Mouse (Mus musculus) lung, postnatal 10 days (tissue): ENCODE measurements around the gene Slc30a5.
"Not testable (repeated sequence)": the region's sequence is repeated elsewhere in the genome, so short reads cannot be mapped to it uniquely, and the experiment has no call there.

Source experiments
- DNase-seq: peaks from one replicate; pipeline ENCODE4 v3.0.0; 2021

The Slc30a5 gene

DNA sequence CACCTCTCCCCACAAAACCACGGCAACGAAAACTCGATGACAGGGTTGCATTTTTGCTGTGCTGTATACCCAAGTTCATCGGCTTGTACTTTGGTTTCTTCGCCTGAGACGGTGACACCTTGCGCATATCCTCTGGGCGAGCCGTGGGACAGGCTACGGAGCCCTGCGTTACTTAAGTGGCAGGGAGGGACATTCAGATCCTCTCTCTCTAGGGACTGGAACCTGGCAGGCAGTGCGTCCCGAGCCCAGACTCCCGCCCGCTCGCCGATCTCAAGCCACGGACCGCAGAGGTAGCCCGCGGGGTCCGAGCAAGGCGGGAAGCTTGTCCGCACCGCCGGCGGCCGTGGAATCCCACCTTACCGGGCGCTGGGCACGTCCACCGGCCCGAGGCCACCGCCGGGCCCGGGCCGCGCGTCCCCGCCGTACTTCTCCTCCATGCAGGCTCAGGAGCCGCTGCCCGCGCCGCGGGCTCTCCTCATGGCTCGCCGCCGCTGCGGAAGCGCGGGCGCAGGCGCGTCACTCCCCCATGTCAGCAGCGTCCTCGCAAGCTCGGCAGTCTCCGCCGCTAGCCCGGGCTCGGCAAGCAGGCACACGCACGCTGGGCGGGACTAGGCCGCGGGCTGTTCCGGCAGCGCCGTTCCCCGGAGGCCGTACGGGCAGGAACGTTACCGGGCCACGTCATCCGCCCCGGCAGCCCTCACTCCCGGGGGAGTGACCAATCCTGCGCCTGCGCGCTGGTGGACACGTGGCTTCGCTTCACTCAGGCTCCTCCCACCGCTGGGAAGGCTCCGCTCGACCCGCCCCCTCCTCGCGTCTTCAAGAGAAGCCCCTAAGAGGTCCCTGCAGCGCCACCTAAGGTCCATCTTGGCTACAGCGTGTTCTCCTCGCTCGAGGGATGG is at the start of gene Slc30a5:
TSS of gene Slc30a5 (minus strand) at position 687 of the 899 bp plus-strand sequence.
- peak; percentile 100 for DNase-seq

DNA sequence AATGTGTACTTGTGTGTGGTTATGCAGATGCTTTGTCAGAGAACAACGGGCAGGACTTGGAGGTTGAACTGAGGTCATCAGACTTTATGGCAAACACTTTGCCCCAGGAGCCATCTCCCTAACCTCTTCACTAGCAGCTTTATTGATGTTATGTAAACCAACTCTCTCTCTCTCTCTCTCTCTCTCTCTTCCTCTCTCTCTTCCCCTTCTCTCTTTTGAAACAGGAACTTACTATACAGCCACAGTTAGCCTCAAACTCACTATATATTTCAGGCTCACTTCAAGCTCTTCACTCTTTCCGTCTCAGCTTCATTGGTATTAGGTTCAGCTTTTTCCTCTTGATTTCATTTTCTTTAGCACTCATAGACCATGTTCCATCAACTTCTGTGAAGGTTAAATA is 48.7 kb upstream of the Slc30a5 start:
- DNase-seq: no peak

DNA sequence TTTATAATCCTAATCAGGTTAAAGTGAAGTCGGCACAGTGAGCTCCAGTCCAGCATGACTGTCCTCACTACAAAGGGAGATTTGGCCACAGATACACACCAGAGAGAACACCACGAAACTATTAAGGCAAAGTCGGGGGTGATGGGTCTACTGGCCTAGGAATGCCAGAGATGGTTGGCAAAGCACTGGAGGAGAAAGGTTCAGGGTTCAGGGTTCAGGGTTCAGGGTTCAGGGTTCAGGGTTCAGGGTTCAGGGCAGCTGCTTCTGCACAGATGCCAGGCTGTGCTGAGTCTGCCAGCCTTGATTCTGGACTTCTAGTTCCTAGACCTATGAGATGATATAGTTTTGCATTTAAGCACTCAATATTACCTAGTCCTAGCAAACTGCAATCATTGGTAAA is 46.6 kb upstream of the Slc30a5 start:
- no peak for DNase-seq

DNA sequence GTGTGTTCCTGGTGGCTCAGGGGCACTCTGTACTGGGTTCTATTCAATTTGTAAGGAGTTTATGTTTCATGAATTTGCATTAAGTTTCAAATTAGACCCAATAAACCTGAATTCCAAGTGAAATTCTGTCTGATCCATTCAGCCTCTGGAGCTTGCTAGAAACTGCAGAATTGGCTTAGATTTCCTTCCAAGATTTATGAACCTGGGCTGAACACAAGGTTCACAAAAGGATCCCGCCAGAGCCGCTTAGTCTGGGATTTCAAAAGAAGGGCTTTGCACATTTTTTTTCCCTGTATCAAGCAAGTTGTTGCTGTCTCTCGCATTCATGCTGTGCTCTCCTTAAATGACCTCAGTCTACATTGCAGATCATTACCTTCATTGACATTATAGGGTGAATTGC is 46.1 kb upstream of the Slc30a5 start:
- DNase-seq: no peak

DNA sequence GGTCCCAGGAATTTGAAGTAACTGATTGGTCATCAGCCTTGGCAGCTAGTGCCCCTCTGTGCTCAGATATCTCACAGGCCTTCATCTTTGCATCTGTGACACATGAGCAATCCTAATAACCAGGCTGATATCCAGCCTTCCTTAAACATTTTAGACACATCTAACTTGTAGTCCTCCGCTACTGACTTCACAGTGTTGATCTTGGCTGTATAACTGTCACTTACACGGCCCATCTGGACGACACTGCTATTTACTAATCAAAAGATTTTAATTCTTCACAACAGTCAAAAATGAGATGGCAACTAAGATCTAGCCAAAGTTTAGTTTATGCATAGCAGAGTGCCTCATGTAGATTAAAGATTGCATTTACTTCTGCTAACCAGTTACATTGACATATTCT is 45.0 kb upstream of the Slc30a5 start:
- DNase-seq: no peak

DNA sequence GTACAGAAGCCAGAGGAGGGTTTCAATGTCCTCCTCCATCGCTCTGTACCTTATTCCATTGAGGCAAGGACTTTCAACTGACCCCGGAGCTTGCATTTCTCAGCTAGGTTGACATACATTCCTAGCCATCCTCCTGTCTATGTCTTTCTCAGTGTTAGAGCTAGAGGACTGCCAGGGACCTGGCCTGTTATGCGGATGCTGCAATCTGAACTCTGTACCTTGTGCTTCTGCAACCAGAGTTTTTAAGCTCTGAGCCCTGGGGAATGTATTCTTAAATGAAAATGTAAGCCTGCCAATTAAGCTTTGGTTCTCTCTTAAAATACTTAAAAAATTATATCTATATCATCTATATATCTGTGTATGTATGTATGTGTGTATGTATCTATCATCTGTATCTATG is 44.5 kb upstream of the Slc30a5 start:
- DNase-seq: no peak

DNA sequence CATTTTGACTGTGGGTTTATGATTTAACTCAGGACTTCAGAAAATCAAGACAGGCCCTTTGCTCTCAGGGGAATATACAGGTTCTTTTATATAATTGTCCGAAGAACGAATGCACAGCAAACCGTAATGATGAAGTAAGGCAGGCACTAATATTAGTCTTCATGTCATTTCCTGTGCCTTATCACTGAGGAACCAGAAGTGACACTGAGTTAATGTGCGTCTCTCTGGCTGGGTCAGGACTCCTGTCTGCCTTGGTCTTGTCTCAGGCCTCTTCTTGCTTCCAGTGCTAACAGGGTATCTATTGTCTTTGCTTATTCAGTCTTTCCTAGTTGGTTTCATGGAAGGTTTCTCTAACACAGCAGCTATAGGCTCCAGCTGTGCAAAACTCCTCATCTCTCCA is 41.9 kb upstream of the Slc30a5 start:
- DNase-seq: no peak

DNA sequence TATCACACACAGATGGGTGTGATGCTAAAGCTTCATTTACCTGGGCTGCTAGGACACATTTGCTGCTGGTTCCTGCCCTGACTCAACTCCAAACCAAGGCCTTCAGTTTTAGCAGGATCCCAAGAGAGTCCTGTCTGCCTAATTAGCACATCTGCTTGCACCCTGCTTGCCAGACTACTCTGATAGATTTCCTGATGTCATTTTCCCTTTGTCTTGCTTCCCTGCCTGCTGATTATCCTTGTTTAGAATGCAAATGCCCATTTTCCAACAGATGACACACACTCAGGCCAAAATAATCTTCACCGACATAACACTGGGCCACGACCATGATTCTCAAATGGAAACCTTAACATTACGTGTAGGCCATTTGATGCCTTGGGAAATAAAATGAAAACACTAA is 41.4 kb upstream of the Slc30a5 start:
- no peak for DNase-seq

DNA sequence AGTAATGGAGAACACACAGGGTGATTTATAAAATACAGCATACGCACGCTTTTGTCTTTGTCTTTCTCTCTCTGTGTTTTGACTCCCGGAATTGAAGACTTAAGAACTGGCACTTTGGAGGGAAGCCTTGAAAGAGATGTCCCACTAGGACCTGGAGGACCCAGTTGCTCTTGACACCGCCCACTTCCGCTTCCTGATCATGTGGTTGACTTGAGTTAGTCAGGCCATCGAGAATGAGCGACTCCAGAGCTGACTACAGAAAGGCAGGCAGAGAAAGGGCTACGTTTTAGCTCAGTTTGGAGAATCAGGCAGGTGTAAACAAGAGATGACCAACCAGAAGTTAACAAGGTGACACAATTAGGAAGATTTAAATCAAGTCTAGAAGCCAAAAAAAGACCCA is 40.3 kb upstream of the Slc30a5 start:
- no peak for DNase-seq

DNA sequence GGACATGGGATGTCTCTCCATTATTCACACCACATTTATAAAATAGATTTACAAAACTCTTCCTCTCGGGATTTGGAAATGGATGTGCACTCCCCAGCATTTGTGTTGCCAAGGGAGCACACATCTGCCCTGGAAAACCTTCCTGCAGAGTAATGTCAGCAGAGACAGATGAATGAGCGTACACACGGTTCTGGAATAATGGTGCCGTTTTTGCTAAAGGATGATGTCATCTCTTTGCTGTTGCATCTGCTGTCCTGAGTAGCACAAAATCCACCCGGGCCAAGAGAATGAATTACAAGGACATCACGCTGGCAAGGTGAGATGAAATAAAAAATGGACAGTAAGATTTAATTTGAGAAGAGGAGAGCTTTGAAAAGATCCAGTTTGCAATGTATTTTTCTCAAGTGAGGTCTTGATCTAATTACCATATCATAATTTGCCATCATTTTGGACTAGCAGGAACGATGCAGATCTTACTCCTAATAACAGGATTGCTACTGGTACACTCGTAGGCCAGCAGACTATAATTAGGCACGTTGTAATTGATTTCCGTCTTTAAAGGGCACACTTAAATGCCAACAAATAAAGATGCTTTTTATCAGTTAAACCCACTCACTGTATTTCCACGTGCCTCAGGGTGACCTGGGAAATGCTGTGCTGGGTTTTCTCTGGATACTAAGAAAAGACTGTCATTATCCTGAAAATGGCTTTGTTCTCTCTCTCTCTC is 38.4 kb upstream of the Slc30a5 start:
- DNase-seq: no peak

DNA sequence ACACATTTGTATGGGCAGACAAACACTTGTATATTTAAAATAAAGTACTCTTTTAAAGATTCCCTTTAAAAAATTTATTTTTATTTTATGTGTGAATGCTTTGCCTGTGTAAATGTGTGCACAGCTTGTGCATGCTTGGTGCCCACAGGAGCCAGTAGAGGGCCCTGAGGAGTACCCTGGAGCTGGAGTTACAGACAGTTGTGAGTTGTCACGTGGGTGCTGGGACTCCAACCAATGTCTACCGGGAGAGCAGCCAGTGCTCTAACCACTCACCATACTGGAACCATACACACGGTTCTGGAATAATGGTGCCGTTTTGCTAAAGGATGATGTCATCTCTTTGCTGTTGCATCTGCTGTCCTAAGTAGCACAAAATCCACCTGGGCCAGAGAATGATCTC is 36.6 kb upstream of the Slc30a5 start:
- no peak for DNase-seq

DNA sequence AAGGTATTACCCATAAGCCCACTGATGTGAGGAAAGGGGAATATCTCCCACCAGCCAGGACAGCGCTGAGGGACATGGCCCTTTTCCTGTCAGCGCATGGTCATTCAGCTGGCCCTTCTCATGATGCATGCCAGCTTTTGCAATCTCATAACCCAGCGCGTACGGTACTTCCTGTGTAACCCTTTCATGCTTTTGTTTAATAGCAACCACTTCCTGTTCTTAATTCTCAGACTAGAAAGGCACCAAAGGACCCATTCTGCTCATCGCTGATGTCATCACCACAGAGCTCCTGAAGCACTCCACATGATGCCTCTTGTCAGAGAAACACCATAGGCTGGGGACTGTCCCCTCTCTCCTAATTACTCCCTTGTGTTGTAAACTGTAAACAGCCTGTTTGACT is 33.1 kb upstream of the Slc30a5 start:
- DNase-seq: peak; percentile 44

DNA sequence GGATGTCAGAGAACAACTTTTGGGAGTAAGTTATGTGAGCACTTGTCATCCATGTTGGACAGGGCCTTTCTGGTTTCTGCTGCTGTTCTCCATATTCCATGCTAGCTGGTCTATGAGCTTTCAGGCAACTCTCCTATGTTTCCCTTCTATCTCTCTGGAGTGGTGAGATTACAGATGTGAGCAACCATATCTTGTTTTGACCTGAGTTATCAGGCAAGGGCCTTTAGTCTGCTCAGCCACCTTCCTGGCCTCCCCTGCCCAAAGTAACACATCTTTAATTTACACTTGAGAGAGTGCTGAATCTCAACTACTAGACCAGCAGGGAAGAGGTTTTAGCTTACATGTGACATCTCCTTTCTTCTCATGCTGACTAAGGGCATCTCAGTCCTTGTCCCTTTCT is 32.5 kb upstream of the Slc30a5 start:
- no peak for DNase-seq

DNA sequence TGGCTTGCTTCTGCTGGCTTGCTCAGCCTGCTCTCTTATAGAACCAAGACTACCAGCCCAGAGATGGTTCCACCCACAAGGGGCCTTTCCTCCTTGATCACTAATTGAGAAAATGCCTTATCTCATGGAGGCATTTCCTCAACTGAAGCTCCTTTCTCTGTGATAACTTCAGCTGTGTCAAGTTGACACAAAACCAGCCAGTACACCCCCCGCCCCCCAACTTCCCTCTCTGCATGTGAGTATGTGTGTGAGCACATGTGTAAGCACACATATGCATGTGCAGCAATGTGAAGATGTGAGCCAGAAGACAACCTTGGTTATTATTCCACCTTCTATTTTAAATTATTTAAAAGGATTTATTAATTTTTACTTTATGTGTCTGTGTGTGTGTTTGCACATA is 30.7 kb upstream of the Slc30a5 start:
- not testable (repeated sequence) for DNase-seq

DNA sequence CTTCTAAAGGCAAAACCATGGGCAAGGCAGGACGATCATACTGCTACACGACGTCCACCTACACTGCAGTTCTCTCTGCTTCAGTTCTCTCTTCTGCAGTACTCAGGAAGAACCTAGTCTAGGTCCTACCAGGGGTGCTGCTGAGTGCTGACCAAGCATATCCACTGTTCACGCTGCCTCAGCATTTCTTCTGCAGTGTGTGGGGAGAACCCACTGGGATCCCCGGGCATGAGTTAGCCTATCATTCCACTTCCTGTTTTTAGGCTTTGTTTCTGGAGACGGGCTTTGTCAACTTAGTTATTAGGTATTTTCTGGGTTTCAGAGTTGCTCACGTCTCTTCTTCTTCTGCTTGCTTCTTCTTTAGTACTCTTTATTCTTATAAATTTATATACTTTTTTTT is 25.9 kb upstream of the Slc30a5 start:
- DNase-seq: no peak

DNA sequence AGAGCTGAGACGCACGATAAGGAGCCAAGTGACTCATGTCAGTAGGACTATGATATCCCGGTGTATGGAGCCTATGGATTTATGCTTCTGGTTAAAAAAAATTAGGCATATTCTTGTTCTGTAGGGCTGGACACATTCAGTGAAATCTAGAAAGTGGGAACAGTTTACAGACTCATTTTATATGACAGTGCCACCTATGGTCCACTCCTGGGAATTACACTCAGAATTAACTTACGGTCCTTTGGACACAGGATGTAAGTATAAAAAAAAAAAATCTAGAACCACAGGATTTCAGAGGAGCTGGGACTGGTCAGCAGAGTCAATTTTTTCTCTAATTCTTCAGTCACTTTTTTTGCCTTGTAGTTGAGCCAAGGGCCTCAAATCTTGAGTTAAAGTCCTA is 20.9 kb upstream of the Slc30a5 start:
- DNase-seq: peak; percentile 61

DNA sequence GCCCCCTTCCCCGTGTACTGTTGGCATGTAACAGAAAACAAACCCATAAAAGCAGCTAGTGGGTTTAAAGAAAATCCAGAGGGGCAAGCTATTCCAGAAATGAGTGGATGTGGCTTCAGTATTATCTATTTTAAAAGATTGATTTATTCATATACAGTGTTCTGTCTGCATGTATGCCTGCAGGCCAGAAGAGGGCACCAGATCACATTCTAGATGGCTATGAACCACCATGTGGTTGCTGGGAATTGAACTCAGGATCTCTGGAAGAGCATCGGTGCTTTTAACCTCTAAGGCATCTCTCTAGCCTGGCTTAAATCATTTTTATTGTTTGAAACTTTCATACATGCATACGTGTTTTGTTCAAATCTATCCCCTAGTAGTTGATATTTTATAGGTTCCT is 19.9 kb upstream of the Slc30a5 start:
- DNase-seq: no peak

DNA sequence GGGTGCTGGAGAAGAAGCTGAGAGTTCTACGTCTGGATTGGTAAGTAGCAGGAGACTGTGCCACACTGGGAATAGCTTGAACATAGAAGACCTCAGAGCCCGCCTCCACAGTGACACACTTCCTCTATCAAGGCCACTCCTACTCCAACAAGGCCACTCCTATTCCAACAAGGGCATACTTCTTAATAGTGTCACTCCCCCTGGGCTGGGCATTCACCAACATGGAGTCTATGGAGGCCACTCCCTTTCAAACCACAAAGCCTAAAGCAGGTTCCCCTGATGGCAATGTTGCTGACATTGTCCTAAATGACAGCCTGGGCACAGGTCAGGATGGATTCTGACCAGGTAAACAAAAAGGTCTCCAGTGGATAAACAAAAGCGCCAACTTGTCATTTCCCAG is 15.9 kb upstream of the Slc30a5 start:
- DNase-seq: no peak

DNA sequence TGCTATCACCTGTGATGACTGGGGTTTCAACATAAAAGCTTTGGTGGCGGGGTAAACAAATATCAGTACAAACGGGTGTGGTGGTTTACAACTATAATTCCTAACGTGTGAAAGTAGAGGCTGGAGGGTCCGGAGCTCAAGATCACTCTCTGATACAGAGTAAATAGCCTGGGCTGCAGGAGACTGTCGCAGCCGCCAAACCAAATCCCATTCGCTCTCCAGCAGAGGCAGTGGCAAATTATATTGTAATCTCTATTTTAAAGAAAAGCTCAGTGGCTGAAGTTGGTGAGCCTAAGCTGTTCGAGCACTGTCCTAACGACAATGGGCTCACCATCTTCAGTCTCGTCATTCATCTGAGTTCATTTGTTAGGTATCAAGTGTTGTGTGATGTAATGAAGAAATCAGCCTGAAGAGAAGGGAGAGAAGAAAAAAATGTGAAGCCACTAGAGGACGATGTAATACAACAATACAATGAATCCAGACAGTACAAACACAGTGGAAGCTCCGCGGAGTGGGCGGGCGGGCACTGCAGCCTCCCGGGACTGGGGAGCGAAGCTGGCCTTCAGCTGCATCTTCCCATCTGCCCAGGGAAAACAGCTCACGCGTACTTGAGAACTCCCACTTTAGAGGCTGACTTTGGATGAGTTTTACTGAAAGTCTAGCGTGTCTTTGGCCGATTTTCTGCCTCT is 13.8 kb upstream of the Slc30a5 start:
- DNase-seq: peak; percentile 63

DNA sequence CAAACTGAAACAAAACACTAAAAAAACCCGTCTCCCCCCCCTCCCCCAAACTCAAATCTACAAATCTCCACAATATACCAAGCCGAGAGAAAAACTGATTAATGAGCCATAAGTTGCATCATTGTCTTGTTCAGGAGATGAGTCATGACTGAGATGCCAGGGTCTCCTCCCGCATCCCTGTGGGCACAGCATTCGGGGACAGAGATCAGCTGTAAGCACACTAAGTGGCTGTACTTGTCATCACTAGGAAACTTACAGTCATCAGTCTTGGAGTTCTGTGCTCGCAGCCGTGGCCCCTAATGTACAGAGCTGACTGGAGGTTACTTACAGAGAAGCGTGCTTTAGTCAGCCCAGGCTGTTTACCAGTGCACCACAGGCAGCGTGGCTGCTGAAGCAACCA is 13.0 kb upstream of the Slc30a5 start:
- no peak for DNase-seq

DNA sequence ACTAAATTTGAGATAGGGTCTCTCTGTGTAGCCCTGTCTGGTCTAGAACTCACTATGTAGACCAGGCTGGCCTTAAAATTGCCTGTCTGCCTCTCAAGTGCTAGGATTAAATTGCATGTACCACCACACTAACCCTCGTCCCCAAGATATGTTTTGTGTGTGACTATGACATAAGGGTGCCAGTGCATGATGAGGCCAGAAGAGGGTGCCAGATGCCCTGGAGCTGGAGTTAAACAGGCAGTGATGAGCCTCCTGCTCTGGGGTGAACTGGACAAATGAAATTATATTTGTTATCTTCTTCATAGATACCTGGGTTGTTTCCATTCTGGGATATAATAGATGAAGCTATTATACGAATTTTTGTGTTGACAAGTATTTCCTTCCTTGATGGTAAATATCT is 10.7 kb upstream of the Slc30a5 start:
- DNase-seq: no peak

DNA sequence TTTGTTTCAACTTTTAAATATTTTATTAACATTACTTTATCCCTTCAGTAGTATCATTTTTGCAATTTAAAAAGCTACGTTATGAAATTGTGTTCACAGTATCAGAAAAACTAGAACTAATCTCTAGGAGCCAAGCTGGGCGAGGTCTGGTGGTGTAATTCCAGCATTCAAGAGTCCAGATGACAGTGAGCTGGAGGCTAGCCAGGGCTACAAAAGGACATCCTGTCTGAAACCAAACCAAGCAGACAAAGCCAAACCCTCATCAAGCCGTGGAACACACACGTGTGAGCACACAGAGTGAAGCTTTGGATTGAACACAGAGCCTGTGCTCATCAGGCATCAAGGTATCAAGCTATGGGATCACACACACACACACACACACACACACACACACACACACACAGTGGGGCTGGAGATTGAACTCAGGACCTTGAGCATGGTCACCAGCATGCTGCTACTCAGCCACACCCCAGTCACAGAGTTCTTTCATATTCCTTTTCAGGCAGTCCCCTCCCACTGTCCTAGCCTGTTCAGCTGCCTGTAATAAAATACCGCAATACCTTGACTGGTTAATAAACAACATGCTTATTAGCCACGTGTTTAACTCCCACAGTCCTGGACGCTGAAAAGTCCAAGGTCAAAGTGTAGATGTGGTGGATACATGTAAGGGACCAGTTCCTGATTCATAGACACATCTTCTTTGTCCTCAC is 9.9 kb upstream of the Slc30a5 start:
- peak; percentile 70 for DNase-seq

DNA sequence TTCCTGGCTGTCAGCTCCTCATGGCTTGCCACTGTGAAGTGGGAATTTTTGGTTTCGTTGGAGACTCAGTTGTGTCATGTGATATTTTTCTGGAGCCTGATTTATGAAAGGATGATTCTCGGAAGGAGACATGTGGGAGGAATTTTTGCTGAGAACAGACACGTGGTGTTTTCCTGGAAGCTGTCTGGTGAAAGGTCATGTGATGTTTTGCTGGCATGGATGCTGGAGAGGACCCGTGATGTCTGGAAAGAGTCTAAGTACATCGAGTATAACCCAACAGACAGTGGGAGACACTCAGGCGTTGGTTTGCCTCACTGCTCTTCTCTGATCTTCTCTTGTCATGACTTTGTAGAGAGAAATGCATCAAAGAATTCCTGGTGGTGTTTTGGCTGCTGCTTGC is 8.5 kb upstream of the Slc30a5 start:
- no peak for DNase-seq
